Mouse (Mus musculus) intestine, embryonic 14.5 days (tissue): ENCODE measurements at regions not wholly inside any gene's neighbourhood (a gene's known extent, or its start where the extent isn't known, plus 50 kb on each side); places are given as distances from the start of the nearest gene placed in this dataset.
"Not testable (repeated sequence)": the region's sequence is repeated elsewhere in the genome, so short reads cannot be mapped to it uniquely, and the experiment has no call there.

Experiments used
- ATAC-seq: fragments of 200-750 bp; cut with Nextera tagmentation; replicated peaks from 2 replicates; pipeline ENCODE4 v1.8.0; 2017; ENCODE audit warnings: low read depth, moderate number of reproducible peaks, moderate TSS enrichment, moderate library complexity; ENCODE audit not compliant: low FRiP score, low TSS enrichment
- DNase-seq: peaks from one replicate; pipeline ENCODE4 v3.0.0-alpha.2; 2018; ENCODE audit warnings: low spot score
- H3K27ac ChIP-seq: fragments of 300-500 bp; sonication (generic); 2 replicates; pipeline ENCODE4 v1.5.1; 2014; ENCODE audit warnings: low read depth, mild to moderate bottlenecking, control low read depth
- H3K27me3 ChIP-seq: fragments of 300-500 bp; sonication (generic); replicated peaks from 2 replicates; pipeline ENCODE4 v1.6.1; 2014; ENCODE audit warnings: low read length, control low read depth; ENCODE audit not compliant: control insufficient read depth, insufficient read depth
- H3K36me3 ChIP-seq: fragments of 300-500 bp; sonication (generic); 2 replicates; pipeline ENCODE4 v1.6.1; 2014; ENCODE audit warnings: low read length, control low read depth; ENCODE audit not compliant: control insufficient read depth, insufficient read depth
- H3K4me1 ChIP-seq: fragments of 300-500 bp; sonication (generic); replicated peaks from 2 replicates; pipeline ENCODE4 v1.6.1; 2014; ENCODE audit warnings: low read length, control low read depth, mixed read lengths; ENCODE audit not compliant: control insufficient read depth, insufficient read depth
- H3K4me2 ChIP-seq: fragments of 300-500 bp; sonication (generic); 2 replicates; pipeline ENCODE4 v1.6.1; 2014; ENCODE audit warnings: low read length
- H3K4me3 ChIP-seq: fragments of 300-500 bp; sonication (generic); 2 replicates; pipeline ENCODE4 v1.5.1; 2014; ENCODE audit warnings: low read depth, low read length, control low read depth, mixed read lengths
- H3K9ac ChIP-seq: fragments of 300-500 bp; sonication (generic); 2 replicates; pipeline ENCODE4 v1.6.1; 2014; ENCODE audit warnings: mild to moderate bottlenecking, low read length
- H3K9me3 ChIP-seq: fragments of 300-500 bp; sonication (generic); 2 replicates; pipeline ENCODE4 v1.6.1; 2016; ENCODE audit warnings: low read length, control low read depth; ENCODE audit not compliant: control insufficient read depth
- WGBS: fragments of 180-500 bp; shearing (Covaris S2); extraction: QIAGEN DNeasy Blood & Tissue Kit; methylation state at CpG from one replicate; pipeline ENCODE4 v1.1.7; 2014; 5-methylcytosine and 5-hydroxymethylcytosine counted together

- Histone ChIP-seq H3K4me3 (no peak overlapping the region), H3K27ac (no peak overlapping the region), H3K9ac (no peak overlapping the region), H3K4me1 (peaks cover 3% of the 10 kb centered on the region), H3K36me3 (no peaks in the 10 kb centered on the region), H3K9me3 (no peaks in the 10 kb centered on the region), H3K27me3 (no peaks in the 10 kb centered on the region), H3K4me2 (no peak overlapping the region)
- no peak for ATAC-seq
- 32% methylated on average over 11 of the region's 11 CpGs for WGBS
- DNase-seq = no peak
These were observed 59.9 kb upstream of the Bend4 start for GRCm38 (mm10) chr5:67487965-67488409.

- ATAC-seq, H3K4me3 ChIP-seq, H3K36me3 ChIP-seq: not testable (repeated sequence)
These were observed 62.6 kb upstream of the Bend4 start for GRCm38 (mm10) chr5:67490709-67491108.

GRCm38 (mm10) chr5:67492893-67493302, 64.8 kb upstream of the Bend4 start:
- Histone ChIP-seq H3K4me2 (no peak overlapping the region), H3K4me1 (peaks cover 3% of the 10 kb centered on the region), H3K4me3 (no peak overlapping the region), H3K27ac (no peak overlapping the region), H3K9ac (no peak overlapping the region), H3K36me3 (no peaks in the 10 kb centered on the region), H3K27me3 (no peaks in the 10 kb centered on the region), H3K9me3 (no peaks in the 10 kb centered on the region)
- WGBS = 29% methylated on average over 9 of the region's 9 CpGs
- ATAC-seq = peak; percentile 23; the same call in 1 of the 2 replicates
- DNase-seq = no peak

More at GRCm38 (mm10) chr5:67490709-67491108, 62.6 kb upstream of the Bend4 start:
- DNase-seq, H3K9ac ChIP-seq, H3K27ac ChIP-seq, H3K4me2 ChIP-seq, H3K4me1 ChIP-seq, H3K27me3 ChIP-seq, H3K9me3 ChIP-seq: not testable (repeated sequence)

- no peak for ATAC-seq
- Histone ChIP-seq H3K4me1 (peaks cover 3% of the 10 kb centered on the region), H3K27me3 (no peaks in the 10 kb centered on the region), H3K27ac (no peak overlapping the region), H3K4me2 (no peak overlapping the region), H3K4me3 (no peak overlapping the region), H3K9ac (no peak overlapping the region), H3K9me3 (no peaks in the 10 kb centered on the region), H3K36me3 (no peaks in the 10 kb centered on the region)
- 71% methylated on average over 7 of the region's 7 CpGs for WGBS
- no peak for DNase-seq
These were observed 68.6 kb upstream of the Bend4 start for GRCm38 (mm10) chr5:67496710-67497109.

GRCm38 (mm10) chr5:67520251-67520650, 87.4 kb upstream of the Shisa3 start:
- H3K4me3 ChIP-seq = no peak overlapping the region
- no peaks in the 10 kb centered on the region for H3K4me1 ChIP-seq
- DNase-seq (no peak), ATAC-seq (no peak)
- H3K27me3 ChIP-seq = no peaks in the 10 kb centered on the region
- 0 out of 2 replicates have a peak, but pooled peaks cover 4% of the 10 kb centered on the region for H3K9me3 ChIP-seq
- no peak overlapping the region for H3K9ac ChIP-seq
- no peaks in the 10 kb centered on the region for H3K36me3 ChIP-seq
- no peak overlapping the region for H3K27ac ChIP-seq
- H3K4me2 ChIP-seq = no peak overlapping the region
- WGBS = 90% methylated on average over 5 of the region's 5 CpGs

GRCm38 (mm10) chr5:67521423-67521912, 86.2 kb upstream of the Shisa3 start:
- Histone ChIP-seq H3K9me3 (0 out of 2 replicates have a peak, but pooled peaks cover 4% of the 10 kb centered on the region), H3K27me3 (no peaks in the 10 kb centered on the region), H3K36me3 (no peaks in the 10 kb centered on the region), H3K27ac (no peak overlapping the region), H3K4me1 (no peaks in the 10 kb centered on the region), H3K4me2 (no peak overlapping the region), H3K9ac (no peak overlapping the region), H3K4me3 (no peak overlapping the region)
- ATAC-seq (no peak), DNase-seq (no peak)
- 55% methylated on average over 3 of the region's 3 CpGs for WGBS

- Histone ChIP-seq H3K27me3 (no peaks in the 10 kb centered on the region), H3K9me3 (no peaks in the 10 kb centered on the region), H3K4me3 (no peak overlapping the region), H3K36me3 (no peaks in the 10 kb centered on the region), H3K27ac (no peak overlapping the region), H3K9ac (no peak overlapping the region), H3K4me1 (0 out of 2 replicates have a peak, but pooled peaks cover 6% of the 10 kb centered on the region), H3K4me2 (no peak overlapping the region)
- WGBS = 46% methylated on average over 5 of the region's 5 CpGs
- DNase-seq (no peak), ATAC-seq (no peak)
These were observed 77.5 kb upstream of the Shisa3 start for GRCm38 (mm10) chr5:67530149-67530548.

GRCm38 (mm10) chr5:67530957-67531356, 76.7 kb upstream of the Shisa3 start:
- WGBS = 40% methylated on average over 8 of the region's 8 CpGs
- peak; percentile 54; the same call in 1 of the 2 replicates for ATAC-seq
- H3K36me3 ChIP-seq = no peaks in the 10 kb centered on the region
- H3K4me2 ChIP-seq = no peak overlapping the region
- H3K9ac ChIP-seq = no peak overlapping the region
- H3K4me3 ChIP-seq = no peak overlapping the region
- H3K9me3 ChIP-seq = no peaks in the 10 kb centered on the region
- no peak overlapping the region for H3K27ac ChIP-seq
- 0 out of 2 replicates have a peak, but pooled peaks cover 6% of the 10 kb centered on the region for H3K4me1 ChIP-seq
- DNase-seq = no peak
- no peaks in the 10 kb centered on the region for H3K27me3 ChIP-seq

- WGBS = 3% methylated on average over 12 of the region's 12 CpGs
- peak overlapping the region; percentile 30 for H3K4me2 ChIP-seq
- no peak overlapping the region for H3K27ac ChIP-seq
- H3K9me3 ChIP-seq = no peaks in the 10 kb centered on the region
- no peak overlapping the region for H3K4me3 ChIP-seq
- H3K27me3 ChIP-seq = no peaks in the 10 kb centered on the region
- DNase-seq (peak; percentile 94), ATAC-seq (peak; percentile 77; the same call in 1 of the 2 replicates)
- H3K36me3 ChIP-seq = no peaks in the 10 kb centered on the region
- H3K4me1 ChIP-seq = 0 out of 2 replicates have a peak, but pooled peaks cover 6% of the 10 kb centered on the region
- H3K9ac ChIP-seq = no peak overlapping the region
These were observed 75.3 kb upstream of the Shisa3 start for GRCm38 (mm10) chr5:67532351-67532750.
